Mouse (Mus musculus) ES-CJ7 (cell line): Measurements from ENCODE around the gene Josd1.
"Not testable (repeated sequence)": the region's sequence is repeated elsewhere in the genome, so short reads cannot be mapped to it uniquely, and the experiment has no call there.

Experiments
- DNase-seq: peaks from one replicate; pipeline ENCODE4 v3.0.0; 2011; ENCODE audit warnings: low read depth, low spot score

Josd1 gene

DNA sequence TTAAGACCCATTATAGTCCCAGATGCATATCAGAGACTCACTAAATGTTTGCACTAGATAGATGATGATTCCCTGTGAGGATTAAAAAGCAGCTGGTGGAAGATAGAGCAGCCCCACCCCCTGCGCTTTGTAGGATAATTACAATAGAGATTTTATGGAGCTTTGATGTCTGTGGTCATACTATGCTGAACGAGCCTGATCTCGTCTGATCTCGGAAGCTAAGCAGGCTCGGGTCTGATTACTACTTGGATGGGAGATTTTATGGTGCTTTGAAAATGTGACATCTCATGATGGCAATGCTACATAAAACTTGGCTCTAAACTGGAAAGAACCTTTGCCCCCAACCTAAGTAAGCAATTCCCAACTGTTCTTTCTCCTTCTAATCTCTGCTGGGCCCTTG is 4.6 kb upstream of the Josd1 start:
- no peak for DNase-seq

DNA sequence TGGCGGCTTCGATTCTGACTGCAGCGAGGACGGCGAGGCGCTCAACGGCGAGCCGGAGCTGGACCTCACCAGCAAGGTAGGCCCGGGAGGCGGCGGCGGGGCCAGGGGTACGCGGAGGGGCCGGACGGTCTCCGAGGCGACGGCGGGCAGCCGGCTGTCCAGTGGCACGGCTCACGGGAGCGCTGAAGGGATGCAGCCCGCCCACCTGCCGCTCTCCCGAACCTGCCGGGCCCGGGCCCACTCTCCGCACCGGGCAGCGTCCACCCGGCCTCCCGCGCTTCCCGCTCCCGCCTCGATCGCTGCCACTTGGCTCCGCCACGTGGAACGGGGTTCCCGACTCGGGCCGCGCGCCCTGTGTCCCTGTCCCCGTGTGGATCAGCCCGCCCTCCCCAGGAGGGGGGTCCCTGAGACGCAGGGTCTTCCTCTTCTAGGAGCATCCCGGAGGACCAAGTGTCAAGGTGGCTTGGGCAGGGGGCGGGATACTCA is 3.3 kb upstream of the Josd1 start:
- DNase-seq: no peak

DNA sequence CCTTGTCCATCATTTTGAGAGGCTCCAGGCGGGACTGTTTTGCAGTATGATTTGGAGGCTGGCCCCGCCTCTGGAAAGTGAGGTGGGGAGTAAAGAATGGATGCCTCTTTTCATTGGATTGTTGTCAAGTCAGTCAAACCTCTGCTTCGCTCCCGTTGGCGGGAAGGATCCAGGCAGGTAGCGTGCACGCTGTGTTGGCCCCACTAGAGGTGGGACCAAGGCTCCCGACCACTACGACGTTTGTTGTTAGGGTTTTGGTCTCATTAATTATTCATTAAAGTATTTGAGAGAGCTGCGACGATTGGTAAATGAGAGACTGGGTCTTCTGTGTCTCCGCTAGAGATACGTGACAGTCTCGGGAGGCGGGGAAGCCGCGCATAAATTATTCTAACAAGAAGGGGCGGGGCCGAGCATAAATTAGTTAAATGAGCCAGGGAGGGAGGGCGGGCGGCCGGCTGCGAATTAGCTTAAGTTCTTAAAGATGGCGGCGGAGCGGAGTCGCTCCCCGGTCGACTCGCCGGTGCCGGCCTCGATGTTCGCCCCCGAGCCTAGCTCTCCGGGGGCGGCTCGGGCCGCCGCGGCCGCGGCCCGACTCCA is 2.8 kb upstream of the Josd1 start, which contains the start of gene Gtpbp1:
Gene Gtpbp1 (plus strand): TSS at position 420 of the 597 bp plus-strand sequence.
- DNase-seq: peak; percentile 100

DNA sequence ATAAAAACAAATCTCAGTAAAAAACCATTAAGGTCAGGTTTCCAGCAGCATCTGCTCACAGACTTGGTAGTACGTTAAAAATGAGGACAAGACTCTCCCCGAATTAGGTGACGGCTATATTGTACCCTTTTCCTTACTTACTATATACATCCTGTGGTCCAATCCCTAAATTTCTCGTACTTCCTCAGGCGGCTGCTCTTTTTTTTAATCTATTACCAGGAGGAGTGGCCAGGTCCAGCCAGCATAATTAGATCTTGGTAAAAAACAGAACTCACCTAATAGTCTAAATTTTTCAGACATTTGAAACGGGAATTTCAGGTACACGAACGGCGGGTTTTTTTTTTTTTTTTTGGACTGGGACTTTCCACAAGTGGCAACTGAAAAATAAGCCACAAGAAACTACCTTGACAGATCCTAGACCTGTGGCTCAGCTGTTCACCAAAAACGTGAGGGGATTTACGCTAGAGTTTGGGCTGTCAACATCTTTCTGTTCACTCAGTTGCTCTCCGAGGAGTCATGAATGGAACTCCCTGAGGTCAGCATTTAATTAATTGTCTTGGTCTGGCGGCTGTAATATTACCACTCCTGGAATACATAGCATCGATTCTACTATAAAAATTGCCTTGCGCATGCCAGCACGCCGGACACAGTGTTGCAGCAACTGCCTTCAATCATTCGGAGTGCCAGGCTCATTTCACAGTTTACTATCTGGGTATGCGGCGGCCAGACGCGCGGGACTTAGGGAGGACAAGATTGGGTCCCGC is 2.1 kb upstream of the Josd1 start:
- no peak for DNase-seq

DNA sequence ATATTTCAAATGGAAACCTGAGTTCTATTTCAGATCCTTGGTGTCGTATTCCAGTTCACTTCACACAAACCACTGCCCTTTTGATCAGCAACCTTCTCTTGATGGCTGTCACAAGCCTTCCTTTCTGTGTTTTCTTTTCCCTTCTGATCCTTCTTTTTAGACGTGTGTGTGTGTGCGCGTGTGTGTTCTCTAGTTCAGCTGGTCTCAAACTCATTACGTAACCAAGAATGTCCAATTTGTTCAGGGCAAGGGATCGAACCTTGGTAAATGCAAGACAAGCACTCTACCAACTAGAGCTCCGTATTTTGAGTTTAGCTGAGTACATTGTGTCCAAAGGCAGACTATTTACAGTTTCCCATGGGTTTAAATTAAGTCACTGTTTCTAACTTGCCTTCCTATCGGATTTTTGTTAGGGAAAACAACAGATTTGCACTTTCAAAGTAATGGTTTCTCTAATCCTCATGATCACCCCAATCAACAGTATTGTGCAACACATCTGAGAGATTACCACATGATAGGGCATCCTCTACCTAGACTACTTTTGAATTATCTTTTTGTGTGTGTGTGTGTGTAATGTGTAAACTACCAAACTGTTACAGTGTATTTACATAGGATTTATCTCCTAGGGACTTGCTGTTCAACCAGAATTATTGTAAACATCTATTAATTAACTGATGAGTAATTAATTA is 693 bp upstream of the Josd1 start:
- no peak for DNase-seq

DNA sequence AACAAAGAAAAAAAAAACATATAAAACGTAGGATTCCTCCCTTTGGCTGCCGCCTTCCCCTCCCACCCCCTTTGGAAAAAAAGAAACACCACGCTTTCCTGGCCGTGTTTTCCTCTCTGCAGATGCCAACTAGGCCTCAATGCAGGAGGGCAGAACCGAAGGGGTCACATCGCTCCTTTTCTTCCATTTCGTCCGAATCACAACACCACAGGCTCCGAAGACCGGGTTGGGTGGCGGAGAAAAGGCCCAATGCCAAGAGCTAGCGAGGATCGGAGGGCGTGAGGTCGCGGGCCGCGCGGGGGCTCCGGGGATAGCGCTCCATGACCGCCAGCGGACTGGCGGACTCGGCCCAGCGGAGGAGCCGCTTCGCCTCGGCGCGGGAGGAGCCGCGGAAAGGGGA is 544 bp downstream of the Josd1 start:
- no peak for DNase-seq

DNA sequence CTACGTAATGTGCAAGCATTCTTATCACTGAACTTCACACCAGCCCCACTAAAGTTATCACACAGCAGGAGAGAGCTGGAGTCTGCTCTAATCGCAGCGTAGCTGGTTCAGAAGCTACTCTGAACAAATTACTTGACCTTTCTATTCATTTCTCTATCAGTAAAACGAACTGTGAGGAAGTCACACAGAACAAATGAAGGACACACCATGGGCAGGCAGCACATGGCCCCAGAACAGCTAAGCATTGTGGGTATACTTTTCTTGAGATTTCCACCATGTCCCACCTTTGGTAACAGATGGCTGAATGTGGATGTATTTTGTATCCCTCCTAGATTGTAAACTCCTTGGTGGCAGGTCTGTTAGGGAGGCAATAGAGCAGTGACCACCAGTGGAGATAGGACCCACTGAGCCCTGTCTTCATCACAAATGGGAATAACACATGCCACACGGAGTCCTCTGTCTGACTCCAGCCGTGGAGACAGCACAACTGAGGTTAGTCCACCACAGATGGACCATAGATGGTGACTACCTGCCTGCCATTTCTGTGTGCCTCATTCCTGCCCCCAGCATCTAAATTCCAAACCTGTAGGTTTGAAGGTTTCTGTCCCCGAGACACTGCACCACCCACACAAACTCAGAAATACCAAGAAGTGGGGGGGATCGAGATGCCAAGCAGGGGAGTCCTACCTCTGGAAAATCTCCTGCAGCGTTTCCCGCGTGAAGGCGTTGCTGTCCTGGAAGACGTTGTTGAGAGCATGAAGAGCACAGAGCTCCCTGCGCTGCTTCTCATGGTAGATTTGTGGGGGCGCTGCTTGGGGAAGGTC is 1.5 kb downstream of the Josd1 start:
- DNase-seq: no peak

DNA sequence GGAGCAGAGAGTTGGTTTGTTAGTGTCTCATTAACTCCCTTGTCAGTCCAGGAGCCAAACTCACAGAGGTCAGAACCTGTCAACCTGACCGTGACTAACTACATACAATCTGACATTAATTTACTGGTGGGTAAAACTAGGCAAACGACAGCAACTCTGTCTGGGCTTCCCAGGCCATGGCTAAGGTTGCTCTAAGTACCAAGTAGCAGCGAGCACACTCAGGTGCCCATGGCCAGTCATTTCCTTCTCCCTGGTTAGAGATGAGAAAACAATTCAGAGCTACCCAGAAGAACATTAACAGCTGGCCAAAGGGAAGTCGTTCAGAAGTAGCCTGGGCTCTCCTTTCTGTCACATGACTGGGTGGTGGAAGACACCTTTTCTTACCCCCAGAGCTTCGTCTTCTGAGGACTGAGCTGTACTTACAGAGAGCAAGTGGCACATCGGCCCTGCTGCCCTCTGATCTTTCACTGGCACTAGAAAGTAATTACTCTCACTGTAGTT is 2.5 kb downstream of the Josd1 start:
- DNase-seq: no peak

DNA sequence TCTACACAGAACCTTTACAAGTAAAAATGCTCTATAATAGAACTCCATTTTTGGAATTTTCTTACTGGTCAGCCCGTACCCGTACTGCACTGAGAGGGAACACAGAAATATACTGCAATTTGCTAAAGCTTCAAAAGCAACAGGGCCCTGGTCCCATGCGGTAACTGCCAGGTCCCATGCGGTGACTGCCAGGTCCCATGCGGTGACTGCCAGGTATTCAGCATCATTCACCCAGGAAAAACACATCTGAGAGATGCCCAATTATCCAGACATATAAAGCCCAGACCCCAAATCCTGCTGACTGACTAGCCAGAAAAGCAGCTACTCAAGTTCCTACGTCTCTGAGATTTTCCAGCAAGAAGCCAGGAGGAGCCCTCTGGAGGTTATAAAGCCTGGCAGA is 3.1 kb downstream of the Josd1 start:
- no peak for DNase-seq

DNA sequence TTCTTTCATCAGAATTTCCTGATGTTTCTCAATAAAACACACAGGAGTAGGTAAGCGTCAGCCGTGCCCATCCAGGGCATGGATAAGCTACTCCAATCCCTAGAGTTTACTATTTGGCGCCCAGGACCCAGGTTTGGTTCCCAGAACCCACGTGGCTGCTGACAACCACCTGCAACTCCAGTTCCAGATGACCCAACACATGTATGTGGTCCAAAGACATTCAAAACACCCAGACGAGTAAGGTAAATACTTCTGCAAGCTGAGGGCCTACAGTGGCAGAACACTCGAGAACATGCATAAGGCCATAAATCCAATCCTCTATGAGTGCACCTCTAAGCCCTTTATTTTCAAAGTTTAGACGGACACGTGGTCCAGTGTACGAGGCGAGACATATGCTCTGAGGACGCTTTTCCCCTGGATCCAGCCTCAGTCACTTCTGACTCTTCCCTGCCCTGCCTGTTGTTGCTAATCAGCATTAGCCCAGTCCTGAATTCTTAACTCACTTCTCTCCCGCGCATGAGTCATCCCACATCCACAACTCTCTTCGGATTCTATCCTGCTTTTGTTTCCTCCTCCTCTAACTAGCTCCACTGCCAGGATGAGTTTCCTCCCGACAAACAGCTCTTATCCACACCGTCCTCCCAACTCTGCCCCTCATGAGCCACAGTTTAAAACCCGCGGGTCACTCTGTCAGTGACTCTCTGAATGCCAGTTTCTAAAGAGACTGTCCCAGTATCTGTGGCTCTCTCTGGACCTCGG is 3.8 kb downstream of the Josd1 start:
- no peak for DNase-seq

DNA sequence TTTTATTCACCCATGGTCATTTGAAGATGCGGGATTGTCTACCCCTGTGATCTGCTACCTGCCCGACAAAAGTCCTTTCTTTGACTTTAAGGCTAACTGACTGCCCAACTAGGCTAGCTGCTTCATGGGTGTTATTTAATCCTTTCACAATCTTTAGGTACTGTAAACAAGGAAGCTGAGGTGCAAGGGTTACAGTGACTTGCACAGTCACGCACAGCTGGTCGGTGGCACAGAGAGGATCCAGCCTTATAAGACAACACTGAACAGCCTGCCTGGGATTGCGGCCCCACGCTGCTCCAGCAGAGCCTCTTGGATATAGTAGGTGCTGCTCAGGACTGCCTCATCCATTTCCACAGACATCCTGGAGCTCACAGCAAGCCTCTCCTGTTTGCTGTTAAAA is 4.6 kb downstream of the Josd1 start:
- no peak for DNase-seq

DNA sequence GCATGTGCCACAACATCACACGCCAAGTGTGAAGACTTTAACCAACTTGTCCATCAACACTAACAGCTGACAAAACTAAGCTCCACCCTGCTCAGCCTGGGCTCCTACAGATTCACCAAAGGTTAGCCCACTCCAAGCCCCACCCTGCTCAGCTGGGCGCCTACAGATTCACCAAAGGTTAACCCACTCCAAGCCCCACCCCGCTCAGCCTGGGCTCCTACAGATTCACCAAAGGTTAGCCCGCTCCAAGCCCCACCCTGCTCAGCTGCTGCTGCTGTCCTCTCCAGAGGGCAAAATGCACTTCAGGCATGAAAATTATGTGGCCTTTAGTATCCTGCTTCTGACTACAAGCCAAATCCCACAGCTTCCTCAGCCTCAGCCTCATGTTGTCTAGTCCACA is 5.7 kb downstream of the Josd1 start:
- peak; percentile 67 for DNase-seq

DNA sequence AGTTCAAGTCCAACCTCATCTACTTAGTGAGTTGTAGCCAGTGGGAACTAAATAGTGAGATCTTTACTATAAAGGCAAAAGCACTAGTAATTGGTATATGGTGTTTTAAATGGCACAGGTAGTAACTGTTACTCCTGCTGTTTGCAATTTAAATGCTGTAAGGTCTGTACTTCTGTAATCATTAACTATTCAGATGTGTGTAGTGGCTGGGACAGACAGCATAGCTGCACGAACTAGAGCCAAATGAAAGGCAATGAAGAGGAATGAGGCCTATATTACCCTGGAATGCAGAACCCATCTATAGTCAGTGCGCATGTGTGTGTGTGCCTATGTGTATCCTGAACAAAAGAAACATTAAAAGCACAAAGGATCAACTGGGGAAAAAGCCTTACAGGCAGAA is 9.8 kb downstream of the Josd1 start:
- no peak for DNase-seq

DNA sequence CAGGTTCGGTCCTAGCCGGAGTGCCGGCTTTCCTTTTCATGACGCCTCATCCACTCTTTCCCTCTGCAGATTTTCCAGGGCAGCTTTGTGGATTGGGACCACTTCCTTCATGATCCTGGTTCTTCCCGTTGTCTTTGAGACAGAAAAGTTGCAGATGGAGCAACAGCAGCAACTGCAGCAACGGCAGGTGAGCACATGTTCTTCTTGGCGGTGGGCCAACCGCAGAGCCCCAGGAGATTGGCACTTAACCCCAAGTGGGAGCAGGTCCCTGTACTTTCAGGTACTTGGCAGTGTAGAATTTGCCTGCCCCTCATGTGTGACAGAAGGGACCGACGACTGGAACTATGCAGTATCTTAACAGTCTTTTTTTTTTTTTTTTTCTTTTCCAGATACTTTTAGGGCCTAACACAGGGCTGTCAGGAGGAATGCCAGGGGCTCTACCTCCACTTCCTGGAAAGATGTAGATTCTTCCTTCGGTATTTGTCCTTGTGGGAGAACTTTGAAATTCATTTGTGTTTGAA is 15.8 kb downstream of the Josd1 start:
- DNase-seq: not testable (repeated sequence)

DNA sequence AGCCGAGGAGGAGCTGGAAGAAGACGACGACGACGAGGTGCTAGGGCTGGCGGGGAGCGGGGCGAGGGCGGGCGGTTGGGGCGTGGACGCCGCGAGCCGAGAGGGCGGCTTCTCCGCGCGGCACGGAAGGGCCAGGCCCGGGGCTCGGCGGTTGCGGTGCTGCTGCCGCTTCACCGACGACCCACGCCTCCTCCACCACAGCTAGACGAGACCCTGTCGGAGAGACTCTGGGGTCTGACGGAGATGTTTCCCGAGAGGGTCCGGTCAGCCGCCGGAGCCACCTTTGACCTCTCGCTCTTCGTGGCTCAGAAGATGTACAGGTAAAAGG is 16.8 kb downstream of the Josd1 start:
- DNase-seq: no peak

DNA sequence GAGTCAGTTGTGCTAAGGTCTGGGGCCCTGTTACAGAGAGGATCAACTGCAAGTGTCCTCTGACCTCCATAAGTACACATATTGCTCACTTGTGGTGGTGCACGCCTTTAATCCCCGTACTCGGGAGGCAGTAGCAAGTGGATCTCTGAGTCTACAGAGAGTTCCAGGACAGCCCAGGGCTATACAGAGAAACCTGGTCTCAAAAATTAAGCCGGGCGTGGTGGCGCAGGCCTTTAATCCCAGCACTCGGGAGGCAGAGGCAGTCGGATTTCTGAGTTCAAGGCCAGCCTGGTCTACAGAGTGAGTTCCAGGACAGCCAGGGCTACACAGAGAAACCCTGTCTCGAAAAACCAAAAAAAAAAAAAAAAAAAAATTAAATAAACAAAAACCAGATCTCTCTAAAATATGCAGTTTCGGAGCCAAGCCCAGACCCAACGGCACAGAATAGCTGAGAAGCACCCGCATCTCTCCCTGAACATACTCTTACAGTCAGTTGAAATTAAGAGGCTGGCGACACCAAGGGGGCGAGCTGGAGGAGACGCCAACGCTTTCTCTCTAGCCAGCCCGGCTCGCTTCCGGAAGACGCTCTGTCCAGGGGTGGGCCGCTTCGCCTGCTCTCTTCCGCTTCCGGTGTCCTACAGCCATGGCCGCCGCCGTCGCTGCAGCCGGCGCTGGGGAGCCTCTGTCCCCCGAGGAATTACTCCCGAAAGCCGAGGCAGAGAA is 17.3 kb downstream of the Josd1 start, which contains the start of gene Tomm22:
Gene Tomm22 (plus strand): TSS at position 613 of the 723 bp plus-strand sequence.
- peak; percentile 94 for DNase-seq

DNA sequence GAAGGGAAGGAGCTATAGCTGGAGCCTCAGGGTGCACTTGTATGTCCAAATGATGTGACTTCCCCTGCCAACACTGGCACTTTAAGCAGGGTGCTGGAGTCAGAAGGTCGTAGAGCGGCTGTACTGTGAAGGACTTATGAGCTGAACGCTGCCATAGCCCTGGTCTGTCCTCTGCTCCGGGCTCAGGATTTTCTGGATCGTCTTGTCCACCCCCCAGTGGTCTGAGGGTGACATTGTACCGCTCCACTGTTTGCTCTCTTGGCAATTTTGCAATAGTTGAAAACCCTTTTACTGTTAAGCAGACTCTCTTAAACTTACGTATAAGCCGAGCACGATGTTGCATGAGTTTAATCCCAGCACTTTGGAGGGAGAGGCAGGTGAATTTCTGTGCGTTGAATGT is 18.5 kb downstream of the Josd1 start:
- DNase-seq: peak; percentile 43

DNA sequence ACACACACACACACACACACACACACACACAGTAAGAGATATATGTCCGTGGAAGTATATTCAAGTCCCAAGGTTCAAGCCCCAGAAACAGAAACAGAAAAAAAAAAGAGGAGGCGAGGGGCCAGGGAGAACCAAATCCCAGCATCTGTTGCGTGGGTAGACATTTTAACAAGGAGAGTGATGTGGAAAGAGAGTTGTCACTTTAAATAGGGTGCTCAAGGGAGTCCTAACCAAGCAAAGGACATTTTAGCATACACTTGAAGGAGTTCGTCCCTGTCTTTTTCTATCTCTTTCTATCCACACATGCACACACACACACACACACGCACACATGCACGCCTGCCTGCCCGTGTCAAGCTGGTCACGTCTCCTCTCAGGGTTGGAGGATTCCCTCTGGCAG is 23.1 kb downstream of the Josd1 start:
- DNase-seq: no peak

DNA sequence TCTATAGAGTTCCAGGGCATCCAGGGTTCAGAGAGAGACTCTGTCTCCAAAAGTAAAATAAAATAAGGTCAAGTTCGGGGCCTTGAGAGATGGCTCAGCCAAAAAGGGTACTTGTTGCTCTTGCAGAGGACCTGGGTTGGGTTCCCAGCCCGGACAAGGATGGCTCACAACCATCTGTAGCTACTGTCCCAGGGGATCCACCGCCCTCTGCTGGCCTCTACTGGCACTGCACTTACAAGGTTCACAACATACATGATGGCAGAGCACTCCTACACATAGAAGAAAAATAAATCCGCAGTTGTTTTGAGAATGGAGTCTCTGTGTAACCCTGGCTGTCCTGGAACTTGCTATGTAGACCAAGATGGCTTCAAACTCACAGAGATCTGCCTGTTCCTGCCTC is 25.9 kb downstream of the Josd1 start:
- peak; percentile 86 for DNase-seq
